Mouse (Mus musculus) liver, postnatal 0 days (tissue): Measurements from ENCODE around the gene Cisd3.

Source experiments
- CTCF ChIP-seq: sonication (generic); IDR thresholded peaks from 2 replicates; pipeline ENCODE4 v1.5.1; 2016; ENCODE audit warnings: antibody characterized with exemption, low read depth
- EP300 ChIP-seq: IDR thresholded peaks from 2 replicates; pipeline ENCODE4 v1.6.1; 2016; ENCODE audit warnings: antibody characterized with exemption, low read depth, mild to moderate bottlenecking

DNA sequence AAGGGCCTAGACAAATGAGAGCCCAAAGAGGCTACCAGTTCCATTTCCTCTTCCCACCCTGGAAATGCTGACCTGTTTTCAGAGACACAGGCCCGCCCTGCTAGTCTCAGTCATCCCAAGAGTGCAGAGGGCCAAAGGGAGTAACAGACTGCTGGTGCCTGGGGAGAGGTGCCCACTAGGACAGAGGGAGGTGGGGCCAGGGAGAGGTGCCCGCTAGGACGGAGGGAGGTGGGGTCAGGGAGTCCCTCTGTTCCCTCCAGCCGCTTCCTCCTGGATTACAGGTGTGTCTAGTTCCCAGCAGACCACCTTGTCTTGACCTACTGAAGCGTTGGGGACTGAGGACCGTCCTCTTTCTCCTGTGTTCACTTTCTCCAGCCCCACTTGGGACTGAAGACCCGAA is 860 bp upstream of the Cisd3 start:
- no peak for TF ChIP-seq CTCF
- no peak for TF ChIP-seq EP300
